Mouse (Mus musculus): ENCODE data around the gene Olfr571. TPM values are rescaled to one million over a fixed set of nuclear protein-coding genes. Genes with fewer than 3 reads are reported as not detected.

The Olfr571 gene
- 0.12 and 0.13 TPM in 2 replicates for polyA plus RNA-seq (2016; fragmentation: Nextera tagmentation; extraction: Ambion mirVana)

- Histone ChIP-seq H3K4me2 (no peak within 1 kb of the TSS), H3K36me3 (replicated peaks) (no peaks in the 10 kb centered on the region), H3K9me3 (no peaks in the 10 kb centered on the region), H3K27me3 (no peaks in the 10 kb centered on the region), H3K9ac (no peak within 1 kb of the TSS), H3K27ac (no peak within 1 kb of the TSS), H3K4me3 (replicated peaks) (no peak within 1 kb of the TSS), H3K4me1 (no peaks in the 10 kb centered on the region)
- 55% methylated on average over 4 of the region's 4 CpGs for WGBS
- no peak for ATAC-seq (ENCODE audit: low FRiP score)
These were observed at the start of gene Olfr571 for GRCm38 (mm10) chr7:102917032-102917875. TSS of gene Olfr571 (minus strand) at chr7:102917536.

- no peak for ATAC-seq (ENCODE audit: low FRiP score)
- Histone ChIP-seq H3K4me2 (no peak within 1 kb of the TSS), H3K27me3 (no peaks in the 10 kb centered on the region), H3K9ac (no peak within 1 kb of the TSS), H3K4me1 (no peaks in the 10 kb centered on the region), H3K36me3 (replicated peaks) (no peaks in the 10 kb centered on the region), H3K27ac (no peak within 1 kb of the TSS), H3K4me3 (replicated peaks) (no peak within 1 kb of the TSS), H3K9me3 (no peaks in the 10 kb centered on the region)
- 64% methylated on average over 2 of the region's 2 CpGs for WGBS
These were observed 45.0 kb upstream of the Olfr571 start, which contains the start of gene Olfr576 for GRCm38 (mm10) chr7:102962360-102962759. TSS of gene Olfr576 (plus strand) at chr7:102962660.

- Histone ChIP-seq H3K27ac (no peak within 1 kb of the TSS), H3K4me3 (replicated peaks) (no peak within 1 kb of the TSS), H3K27me3 (no peaks in the 10 kb centered on the region), H3K4me1 (no peaks in the 10 kb centered on the region), H3K9me3 (no peaks in the 10 kb centered on the region), H3K4me2 (no peak within 1 kb of the TSS), H3K9ac (no peak within 1 kb of the TSS), H3K36me3 (replicated peaks) (no peaks in the 10 kb centered on the region)
- WGBS, result 76% methylated on average over 1 of the region's 1 CpGs
- no peak for ATAC-seq (ENCODE audit: low FRiP score)
These were observed 41.3 kb upstream of the Olfr571 start, which contains the start of gene Olfr575 for GRCm38 (mm10) chr7:102958593-102958992. TSS of gene Olfr575 (minus strand) at chr7:102958775.

GRCm38 (mm10) chr7:102958137-102958536, 40.8 kb upstream of the Olfr571 start:
- H3K9ac ChIP-seq, result no peak overlapping the region
- H3K4me3 ChIP-seq (replicated peaks), result no peak overlapping the region
- H3K4me1 ChIP-seq, result no peaks in the 10 kb centered on the region
- ATAC-seq (ENCODE audit: low FRiP score), result no peak
- no peaks in the 10 kb centered on the region for H3K9me3 ChIP-seq
- H3K27ac ChIP-seq, result no peak overlapping the region
- no peaks in the 10 kb centered on the region for H3K27me3 ChIP-seq
- WGBS, result 81% methylated on average over 3 of the region's 3 CpGs
- H3K36me3 ChIP-seq (replicated peaks), result no peaks in the 10 kb centered on the region
- no peak overlapping the region for H3K4me2 ChIP-seq

GRCm38 (mm10) chr7:102950732-102951131, 33.4 kb upstream of the Olfr571 start:
- no peaks in the 10 kb centered on the region for H3K27me3 ChIP-seq
- H3K4me1 ChIP-seq, result no peaks in the 10 kb centered on the region
- H3K9me3 ChIP-seq, result no peaks in the 10 kb centered on the region
- WGBS, result 77% methylated on average over 1 of the region's 1 CpGs
- H3K36me3 ChIP-seq (replicated peaks), result no peaks in the 10 kb centered on the region
- no peak overlapping the region for H3K4me2 ChIP-seq
- H3K4me3 ChIP-seq (replicated peaks), result no peak overlapping the region
- H3K27ac ChIP-seq, result no peak overlapping the region
- ATAC-seq (ENCODE audit: low FRiP score), result no peak
- no peak overlapping the region for H3K9ac ChIP-seq

- H3K27me3 ChIP-seq, result no peaks in the 10 kb centered on the region
- no peak within 1 kb of the TSS for H3K4me2 ChIP-seq
- no peak for ATAC-seq (ENCODE audit: low FRiP score)
- H3K36me3 ChIP-seq (replicated peaks), result no peaks in the 10 kb centered on the region
- no peak within 1 kb of the TSS for H3K27ac ChIP-seq
- H3K9ac ChIP-seq, result no peak within 1 kb of the TSS
- H3K4me3 ChIP-seq (replicated peaks), result no peak within 1 kb of the TSS
- WGBS, result 81% methylated on average over 1 of the region's 1 CpGs
- no peaks in the 10 kb centered on the region for H3K4me1 ChIP-seq
- no peaks in the 10 kb centered on the region for H3K9me3 ChIP-seq
These were observed 30.8 kb upstream of the Olfr571 start, which contains the start of gene Olfr574 for GRCm38 (mm10) chr7:102948167-102948566. TSS of gene Olfr574 (plus strand) at chr7:102948467.

- Histone ChIP-seq H3K9ac (no peak overlapping the region), H3K9me3 (no peaks in the 10 kb centered on the region), H3K27me3 (no peaks in the 10 kb centered on the region), H3K27ac (no peak overlapping the region), H3K4me2 (no peak overlapping the region), H3K36me3 (replicated peaks) (no peaks in the 10 kb centered on the region), H3K4me1 (no peaks in the 10 kb centered on the region), H3K4me3 (replicated peaks) (no peak overlapping the region)
- no peak for ATAC-seq (ENCODE audit: low FRiP score)
- WGBS, result 89% methylated on average over 1 of the region's 1 CpGs
These were observed 26.1 kb upstream of the Olfr571 start for GRCm38 (mm10) chr7:102943417-102943816.

- no peak for ATAC-seq (ENCODE audit: low FRiP score)
- no peaks in the 10 kb centered on the region for H3K36me3 ChIP-seq (replicated peaks)
- no peaks in the 10 kb centered on the region for H3K4me1 ChIP-seq
- no peak within 1 kb of the TSS for H3K9ac ChIP-seq
- no peak within 1 kb of the TSS for H3K27ac ChIP-seq
- no peaks in the 10 kb centered on the region for H3K9me3 ChIP-seq
- H3K4me2 ChIP-seq, result no peak within 1 kb of the TSS
- no peak within 1 kb of the TSS for H3K4me3 ChIP-seq (replicated peaks)
- 88% methylated on average over 2 of the region's 2 CpGs for WGBS
- H3K27me3 ChIP-seq, result no peaks in the 10 kb centered on the region
These were observed 25.1 kb upstream of the Olfr571 start, which contains the start of gene Olfr573-ps1 for GRCm38 (mm10) chr7:102942475-102942874. TSS of gene Olfr573-ps1 (minus strand) at chr7:102942575.

- H3K4me2 ChIP-seq, result no peak overlapping the region
- H3K9me3 ChIP-seq, result no peaks in the 10 kb centered on the region
- no peak overlapping the region for H3K4me3 ChIP-seq (replicated peaks)
- H3K4me1 ChIP-seq, result no peaks in the 10 kb centered on the region
- H3K27ac ChIP-seq, result no peak overlapping the region
- H3K27me3 ChIP-seq, result no peaks in the 10 kb centered on the region
- H3K9ac ChIP-seq, result no peak overlapping the region
- no peak for ATAC-seq (ENCODE audit: low FRiP score)
- 73% methylated on average over 3 of the region's 3 CpGs for WGBS
- H3K36me3 ChIP-seq (replicated peaks), result no peaks in the 10 kb centered on the region
These were observed 9.8 kb upstream of the Olfr571 start for GRCm38 (mm10) chr7:102927105-102927504.

GRCm38 (mm10) chr7:102924109-102924508, 6.8 kb upstream of the Olfr571 start, which contains the start of gene Olfr572:
TSS of gene Olfr572 (plus strand) at chr7:102924409.
- Histone ChIP-seq H3K9me3 (no peaks in the 10 kb centered on the region), H3K4me2 (no peak within 1 kb of the TSS), H3K4me3 (replicated peaks) (no peak within 1 kb of the TSS), H3K9ac (no peak within 1 kb of the TSS), H3K27ac (no peak within 1 kb of the TSS), H3K27me3 (no peaks in the 10 kb centered on the region), H3K36me3 (replicated peaks) (no peaks in the 10 kb centered on the region), H3K4me1 (no peaks in the 10 kb centered on the region)
- no peak for ATAC-seq (ENCODE audit: low FRiP score)
- WGBS, result 74% methylated on average over 1 of the region's 1 CpGs

- Histone ChIP-seq H3K4me3 (replicated peaks) (no peak overlapping the region), H3K4me1 (no peaks in the 10 kb centered on the region), H3K36me3 (replicated peaks) (no peaks in the 10 kb centered on the region), H3K27ac (no peak overlapping the region), H3K27me3 (no peaks in the 10 kb centered on the region), H3K4me2 (no peak overlapping the region), H3K9ac (no peak overlapping the region), H3K9me3 (no peaks in the 10 kb centered on the region)
- WGBS, result 25% methylated on average over 1 of the region's 1 CpGs
- peak; percentile 79 for ATAC-seq (ENCODE audit: low FRiP score)
These were observed 2.3 kb upstream of the Olfr571 start for GRCm38 (mm10) chr7:102919632-102920031.

- Histone ChIP-seq H3K36me3 (replicated peaks) (no peaks in the 10 kb centered on the region), H3K4me1 (no peaks in the 10 kb centered on the region), H3K27ac (no peak overlapping the region), H3K27me3 (no peaks in the 10 kb centered on the region), H3K9ac (no peak overlapping the region), H3K4me3 (replicated peaks) (no peak overlapping the region), H3K9me3 (no peaks in the 10 kb centered on the region), H3K4me2 (no peak overlapping the region)
- no peak for ATAC-seq (ENCODE audit: low FRiP score)
- 81% methylated on average over 5 of the region's 5 CpGs for WGBS
These were observed 931 bp downstream of the Olfr571 start for GRCm38 (mm10) chr7:102916405-102916804.

GRCm38 (mm10) chr7:102915261-102915660, 2.1 kb downstream of the Olfr571 start:
- no peak for ATAC-seq (ENCODE audit: low FRiP score)
- Histone ChIP-seq H3K9ac (no peak overlapping the region), H3K9me3 (no peaks in the 10 kb centered on the region), H3K4me3 (replicated peaks) (no peak overlapping the region), H3K27me3 (no peaks in the 10 kb centered on the region), H3K4me2 (no peak overlapping the region), H3K4me1 (no peaks in the 10 kb centered on the region), H3K36me3 (replicated peaks) (no peaks in the 10 kb centered on the region), H3K27ac (no peak overlapping the region)
- 62% methylated on average over 1 of the region's 1 CpGs for WGBS
